Mouse (Mus musculus) small intestine, adult 2 months (tissue): ENCODE data around the gene Gna11. TPM values are rescaled to one million over a fixed set of nuclear protein-coding genes. Genes with fewer than 3 reads are reported as not detected.
A peak's percentile ranks its signal among the peaks of the same experiment; 100 is the strongest.

Experiments
- H3K27ac ChIP-seq: fragments of 200-500 bp; 2 replicates; pipeline ENCODE4 v1.5.1; 2012; ENCODE audit warnings: low read depth, low read length, control low read depth, inconsistent platforms; ENCODE audit not compliant: insufficient read depth
- H3K27me3 ChIP-seq: fragments of 200-500 bp; 2 replicates; pipeline ENCODE4 v1.6.1; 2012; ENCODE audit warnings: mild to moderate bottlenecking, moderate library complexity, low read length, inconsistent platforms; ENCODE audit not compliant: control insufficient read depth, insufficient read depth
- H3K36me3 ChIP-seq: fragments of 200-500 bp; 2 replicates; pipeline ENCODE4 v1.6.1; 2012; ENCODE audit warnings: mild to moderate bottlenecking, low read length, control low read depth, inconsistent platforms; ENCODE audit not compliant: control insufficient read depth, insufficient read depth
- H3K4me1 ChIP-seq: fragments of 200-500 bp; 2 replicates; pipeline ENCODE4 v1.6.1; 2012; ENCODE audit warnings: low read length, inconsistent platforms, mixed read lengths; ENCODE audit not compliant: control insufficient read depth, insufficient read depth, insufficient read length
- H3K4me3 ChIP-seq: fragments of 200-500 bp; 2 replicates; pipeline ENCODE4 v1.5.1; 2012; ENCODE audit warnings: low read depth, mild to moderate bottlenecking, control low read depth, inconsistent platforms, low read length, moderate library complexity
- CTCF ChIP-seq: fragments of 200-500 bp; IDR thresholded peaks from 2 replicates; pipeline ENCODE4 v1.5.1; 2012; ENCODE audit warnings: low read depth, mild to moderate bottlenecking, control low read depth, inconsistent platforms, low read length, moderate library complexity, mixed read lengths; ENCODE audit not compliant: insufficient replicate concordance, insufficient read length; ENCODE audit errors: extremely low read depth
- POLR2A ChIP-seq: fragments of 200-500 bp; IDR thresholded peaks from 2 replicates; pipeline ENCODE4 v1.6.1; 2012; ENCODE audit warnings: low read depth, mild to moderate bottlenecking, control low read depth, inconsistent platforms, low read length, moderate library complexity
- WGBS: fragments of 180-500 bp; shearing (Covaris S2); methylation state at CpG from one replicate; pipeline ENCODE4 v1.1.7; 2018; 5-methylcytosine and 5-hydroxymethylcytosine counted together
- polyA plus RNA-seq: library from polyadenylated mRNA; depleted of rRNA; stranded (reverse); fragments of >200 nt; gene quantifications from 2 replicates; pipeline ENCODE4 v1.2.3, GENCODE M21; 2012

The Gna11 gene
- polyA plus RNA-seq, 1 experiment, result 828 TPM

DNA sequence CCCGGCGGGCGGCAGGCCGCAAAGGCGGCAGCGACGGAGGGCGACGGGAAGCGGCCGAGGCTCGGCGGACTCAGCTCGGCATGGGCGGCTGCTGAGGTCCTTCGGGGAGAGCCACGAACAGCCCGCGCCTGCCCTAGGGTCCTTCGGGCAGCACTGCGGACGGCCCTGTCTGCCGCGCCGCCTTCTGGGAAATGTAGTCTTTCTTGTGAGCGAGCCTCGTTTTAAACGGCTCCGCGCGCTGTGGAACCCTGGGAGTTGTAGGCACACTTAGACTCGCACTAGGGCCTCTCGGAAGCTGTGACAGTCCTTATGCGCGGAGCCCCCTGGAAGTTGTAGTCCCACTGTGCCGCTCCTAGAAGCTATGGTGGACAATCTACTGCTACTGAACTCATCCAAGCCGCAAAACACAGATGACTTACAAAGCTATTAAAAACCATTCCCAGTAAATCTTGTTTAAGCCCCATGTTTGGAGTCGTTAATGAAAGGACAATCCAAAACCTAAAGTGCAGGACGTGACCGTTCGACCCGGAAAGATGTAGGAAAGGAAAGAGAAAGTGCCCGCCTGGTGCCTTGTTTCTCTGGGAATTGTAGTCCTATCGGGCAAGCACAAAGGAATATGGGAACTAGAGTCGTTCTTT, 48.6 kb downstream of the Gna11 start, which contains the start of gene Ncln:
TSS of gene Ncln (minus strand) at position 129 of the 638 bp plus-strand sequence.
- peak; percentile 62; the same call in 1 of the 2 replicates for TF ChIP-seq POLR2A
- TF ChIP-seq CTCF, result no peak
- peak within 1 kb of the TSS; percentile 79 for H3K27ac ChIP-seq
- H3K27me3 ChIP-seq, result no peaks in the 10 kb centered on the region
- peaks cover 18% of the 10 kb centered on the region for H3K36me3 ChIP-seq
- under 1% methylated on average over 45 of the region's 45 CpGs for WGBS
- H3K4me1 ChIP-seq, result peaks cover 20% of the 10 kb centered on the region
- H3K4me3 ChIP-seq, result peak within 1 kb of the TSS; percentile 82

DNA sequence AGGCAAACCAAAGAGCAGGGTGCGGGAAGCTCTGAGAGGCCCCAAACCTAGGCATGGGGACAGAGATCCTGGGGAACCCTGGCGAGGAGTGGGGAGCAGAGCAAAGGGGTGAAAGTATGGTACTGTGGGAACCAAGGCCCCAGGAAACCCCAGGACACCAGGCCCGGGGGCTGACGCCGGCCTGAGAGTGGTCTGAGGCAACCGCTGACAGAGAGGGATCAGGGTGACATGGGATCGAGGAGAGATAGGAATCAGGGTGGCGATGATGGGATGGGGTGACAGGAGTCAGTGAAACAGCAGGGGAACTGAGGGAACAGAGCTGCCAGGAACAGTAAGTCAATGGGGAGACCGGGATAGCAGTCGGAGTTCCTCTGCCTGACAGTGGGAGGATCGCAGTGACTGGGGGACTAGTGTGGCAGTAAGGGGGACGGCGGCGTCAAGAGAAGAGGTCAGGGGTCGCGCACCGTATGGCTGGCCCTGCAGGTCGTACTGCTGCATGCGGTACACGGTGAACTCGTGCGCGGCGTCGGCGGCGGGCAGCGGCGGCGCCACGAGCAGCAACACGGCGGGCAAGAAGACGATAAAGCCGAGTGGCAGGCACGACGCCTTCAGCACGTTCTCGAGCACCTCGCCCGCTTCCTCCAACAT, 49.2 kb downstream of the Gna11 start:
- no peak for TF ChIP-seq CTCF
- TF ChIP-seq POLR2A, result no peak
- peak overlapping the region; percentile 23 for H3K27ac ChIP-seq
- WGBS, result under 1% methylated on average over 41 of the region's 41 CpGs

DNA sequence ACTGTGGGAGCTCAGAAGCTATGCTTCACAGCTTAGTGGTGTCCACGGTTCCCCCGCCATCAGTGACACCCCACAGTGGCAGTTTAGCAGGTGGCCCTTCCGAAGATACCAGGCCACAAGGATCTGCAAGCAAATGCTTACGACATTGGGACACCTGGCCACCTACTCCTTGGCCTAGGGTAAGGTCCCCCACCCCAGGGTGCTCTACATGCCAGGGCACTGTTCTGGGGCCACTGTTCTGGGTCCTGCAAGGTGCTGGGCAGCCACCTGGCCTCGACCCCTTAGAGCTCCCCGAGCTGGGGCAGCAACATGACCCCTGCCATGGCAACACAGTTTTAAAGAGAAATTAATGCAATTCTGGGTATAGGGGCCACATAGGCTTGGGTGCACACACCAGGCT, 49.8 kb downstream of the Gna11 start:
- Histone ChIP-seq H3K4me3 (peak overlapping the region; percentile 82), H3K27me3 (no peaks in the 10 kb centered on the region), H3K4me1 (peaks cover 20% of the 10 kb centered on the region), H3K36me3 (peaks cover 30% of the 10 kb centered on the region), H3K27ac (peak overlapping the region; percentile 63)
- TF ChIP-seq CTCF (no peak), POLR2A (no peak)
- WGBS, result 32% methylated on average over 6 of the region's 6 CpGs

More for the DNA sequence above, 49.2 kb downstream of the Gna11 start:
- Histone ChIP-seq H3K27me3 (no peaks in the 10 kb centered on the region), H3K4me3 (peak overlapping the region; percentile 82), H3K4me1 (peaks cover 20% of the 10 kb centered on the region), H3K36me3 (peaks cover 24% of the 10 kb centered on the region)

DNA sequence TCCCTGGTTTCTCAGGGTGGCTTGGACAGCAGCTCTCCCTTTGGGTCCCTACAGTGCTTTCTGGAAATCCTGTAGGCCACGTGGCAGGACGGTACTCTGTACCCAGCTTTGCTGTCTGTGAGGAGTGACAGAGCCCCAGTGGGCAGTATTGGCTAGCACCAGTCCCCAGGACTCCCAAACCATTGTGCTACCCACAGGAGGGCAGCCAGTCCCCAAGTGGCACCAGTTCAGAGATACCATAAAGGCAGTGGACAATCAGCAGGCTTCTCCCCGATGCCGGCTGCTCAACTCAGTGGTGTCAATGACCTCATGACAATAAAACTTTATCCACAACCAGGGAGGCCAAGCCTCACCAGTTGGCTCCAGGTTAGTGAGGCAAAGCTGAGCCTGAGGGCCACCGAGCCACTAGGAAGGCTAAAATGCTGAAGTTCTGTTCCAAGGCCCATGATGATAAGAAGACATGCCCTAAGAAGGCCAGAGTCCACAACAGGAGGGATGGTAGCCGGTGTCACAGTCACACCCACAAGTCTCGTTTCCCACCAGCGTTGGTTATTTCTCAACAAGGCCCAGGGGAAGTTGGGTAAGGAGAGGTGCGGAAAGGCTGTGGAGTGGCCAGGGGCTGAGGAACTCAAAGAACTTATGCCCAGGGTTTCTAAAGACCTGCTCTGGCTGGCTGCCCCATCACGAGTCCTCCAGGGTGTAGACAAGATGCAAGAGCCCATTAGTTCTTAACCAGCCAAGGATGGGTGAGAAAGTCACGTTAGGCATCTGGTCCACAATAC, 50.5 kb downstream of the Gna11 start:
- peaks cover 36% of the 10 kb centered on the region for H3K36me3 ChIP-seq
- H3K4me3 ChIP-seq, result peak overlapping the region; percentile 82; the same call in 1 of the 2 replicates
- no peaks in the 10 kb centered on the region for H3K27me3 ChIP-seq
- WGBS, result 40% methylated on average over 11 of the region's 11 CpGs
- no peak for TF ChIP-seq CTCF
- TF ChIP-seq POLR2A, result no peak
- H3K27ac ChIP-seq, result peak overlapping the region; percentile 63
- H3K4me1 ChIP-seq, result peaks cover 20% of the 10 kb centered on the region

DNA sequence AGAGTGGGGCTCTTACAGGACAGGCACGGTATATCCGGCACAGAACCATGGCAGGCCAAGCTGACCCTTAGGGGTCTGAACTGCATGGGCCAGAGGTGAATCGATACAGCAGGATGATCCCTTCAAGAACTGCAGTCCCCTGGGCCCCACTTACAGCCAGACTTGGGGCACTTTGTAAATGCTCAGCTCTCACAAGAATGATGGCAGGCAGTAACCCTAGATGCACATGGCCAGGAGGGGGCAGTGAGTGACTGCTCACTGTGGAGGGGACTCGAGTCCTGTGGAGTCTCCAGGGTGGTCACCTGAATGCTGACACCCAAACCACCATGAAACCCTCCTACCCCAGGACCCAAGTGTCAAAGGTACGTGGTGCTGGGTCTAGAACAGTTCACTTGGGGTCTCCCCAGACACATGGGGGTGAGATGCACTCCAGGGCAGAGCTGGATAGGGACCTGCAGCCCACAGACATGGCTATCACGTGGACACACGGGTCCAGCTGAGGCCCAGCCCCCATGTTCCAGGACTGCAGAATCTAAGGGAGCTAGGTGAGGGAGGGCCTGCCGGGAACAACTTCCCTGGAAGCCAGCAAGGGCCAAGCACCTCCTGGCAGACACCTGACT, 51.3 kb downstream of the Gna11 start:
- TF ChIP-seq CTCF (no peak), POLR2A (no peak)
- Histone ChIP-seq H3K27me3 (no peaks in the 10 kb centered on the region), H3K4me3 (peak overlapping the region; percentile 82; the same call in 1 of the 2 replicates), H3K4me1 (peaks cover 20% of the 10 kb centered on the region), H3K27ac (peak overlapping the region; percentile 63), H3K36me3 (peaks cover 42% of the 10 kb centered on the region)
- 73% methylated on average over 8 of the region's 8 CpGs for WGBS

DNA sequence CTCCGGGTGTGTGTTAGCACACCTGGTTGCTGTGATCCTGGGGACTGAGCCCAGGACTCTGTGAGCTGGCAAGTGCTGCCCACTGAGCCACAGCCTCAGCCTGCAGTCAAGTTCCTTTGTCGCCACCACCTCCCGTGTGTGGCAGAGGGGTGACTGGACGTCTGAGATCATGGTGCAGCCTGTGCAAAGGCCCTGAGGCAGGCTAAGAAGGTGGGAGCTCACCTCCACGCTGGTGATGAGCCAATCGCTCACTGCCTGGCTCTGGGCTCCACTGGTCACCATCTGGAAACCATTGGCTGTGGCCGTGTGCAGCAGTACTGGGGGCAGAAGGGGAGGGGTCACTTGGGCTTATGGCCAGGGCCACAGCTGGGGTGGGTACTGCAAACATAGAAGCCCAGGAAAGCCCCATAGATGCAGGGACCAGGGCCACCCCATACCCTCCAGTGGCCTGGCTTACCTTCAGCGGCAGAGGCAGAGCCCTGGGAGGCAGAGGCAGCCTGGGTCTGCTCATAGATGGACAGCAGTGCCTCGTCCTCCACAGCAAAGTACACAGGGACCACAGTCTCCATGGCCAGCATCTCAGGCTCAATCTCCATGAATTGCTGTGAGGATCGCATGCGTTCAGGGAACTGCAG, 52.3 kb downstream of the Gna11 start:
- peaks cover 20% of the 10 kb centered on the region for H3K4me1 ChIP-seq
- H3K27ac ChIP-seq, result no peak overlapping the region
- no peaks in the 10 kb centered on the region for H3K27me3 ChIP-seq
- no peak overlapping the region for H3K4me3 ChIP-seq
- 90% methylated on average over 11 of the region's 11 CpGs for WGBS
- H3K36me3 ChIP-seq, result peaks cover 52% of the 10 kb centered on the region
- no peak for TF ChIP-seq POLR2A
- no peak for TF ChIP-seq CTCF

DNA sequence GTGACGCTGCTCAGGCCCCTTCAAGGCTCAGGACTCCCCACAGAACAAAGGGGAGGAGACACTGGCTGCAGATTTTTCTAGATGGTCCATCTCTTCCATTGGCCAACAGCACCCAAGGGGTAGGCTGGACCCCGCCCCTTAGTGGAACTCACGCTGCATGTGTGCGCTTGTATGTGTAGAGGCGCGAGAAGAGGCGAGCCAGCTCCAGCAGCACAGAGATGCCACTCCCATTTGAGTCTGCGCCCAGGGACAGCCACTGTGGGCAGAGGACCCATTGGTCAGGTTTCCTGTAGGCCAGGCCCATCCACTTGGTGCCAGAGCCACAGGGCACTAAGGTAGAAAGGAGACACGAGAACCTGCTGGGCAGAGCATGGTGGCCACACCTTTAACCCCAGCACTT, 54.0 kb downstream of the Gna11 start:
- H3K27ac ChIP-seq, result no peak overlapping the region
- TF ChIP-seq CTCF (no peak), POLR2A (no peak)
- 91% methylated on average over 9 of the region's 9 CpGs for WGBS
- peaks cover 64% of the 10 kb centered on the region for H3K36me3 ChIP-seq
- H3K27me3 ChIP-seq, result no peaks in the 10 kb centered on the region
- peaks cover 20% of the 10 kb centered on the region for H3K4me1 ChIP-seq
- no peak overlapping the region for H3K4me3 ChIP-seq
